ENCODE assay signal across 24 mouse cellular contexts in genomic region chr17:44083156-44083555, GRCm38 (mm10).
"Had no signal": no experiment of that assay in that cellular context is flagged by ENCODE, and none has a peak within 500 bp of the region (broad histone marks: within the 10 kb centered on the region; RNA-seq: fewer than 3 reads in every experiment).

No protein-coding gene starts in this region.

- H3K27ac ChIP-seq: gastrocnemius, adult 2 months; heart, embryonic 10.5 days; hindbrain, embryonic 10.5 days; layer of hippocampus, adult 2 months; left cerebral cortex, adult 2 months; limb, embryonic 10.5 days; limb, embryonic 12.5 days; liver, embryonic 13.5 days; liver, embryonic 15.5 days had no signal

- H3K4me3 ChIP-seq: gastrocnemius, adult 2 months; heart, embryonic 10.5 days; heart, embryonic 12.5 days; hindbrain, embryonic 10.5 days; layer of hippocampus, adult 2 months; left cerebral cortex, adult 2 months; limb, embryonic 10.5 days; limb, embryonic 12.5 days; liver, embryonic 13.5 days; liver, embryonic 15.5 days had no signal

- H3K36me3 ChIP-seq: heart, embryonic 10.5 days; limb, embryonic 10.5 days; liver, embryonic 13.5 days; liver, embryonic 15.5 days had no signal

- ATAC-seq: inflammation-experienced regulatory T-cells, adult 6 months; intestine, embryonic 16.5 days; liver, postnatal 0 days had no signal

- DNase-seq: gastrocnemius, adult 2 months; gastrocnemius, postnatal 10 days; gastrocnemius, postnatal 25 days; heart, postnatal 10 days; heart, postnatal 4 days; kidney, adult 18-20 months; kidney, adult 8-10 months; kidney, postnatal 10 days; kidney, postnatal 25 days; kidney, postnatal 4 days; liver; liver, embryonic 13.5 days; liver, postnatal 0 days had no signal

- H3K4me1 ChIP-seq: heart, embryonic 10.5 days; heart, embryonic 12.5 days; limb, embryonic 12.5 days; liver, embryonic 13.5 days had no signal

- H3K27me3 ChIP-seq: liver, embryonic 13.5 days; liver, embryonic 15.5 days had no signal

- H3K9ac ChIP-seq: heart, embryonic 12.5 days; limb, embryonic 12.5 days; liver, embryonic 13.5 days; liver, embryonic 15.5 days; liver, postnatal 0 days had no signal

- H3K9me3 ChIP-seq: heart, embryonic 10.5 days; heart, embryonic 12.5 days; hindbrain, embryonic 10.5 days; limb, embryonic 10.5 days; limb, embryonic 12.5 days; liver, embryonic 13.5 days; liver, embryonic 15.5 days had no signal

- H3K4me2 ChIP-seq: heart, embryonic 12.5 days; limb, embryonic 12.5 days; liver, embryonic 11.5 days; liver, embryonic 13.5 days; liver, embryonic 15.5 days had no signal
